Mouse (Mus musculus) midbrain, embryonic 14.5 days (tissue): ENCODE results near the gene Hoxc5. TPM values are rescaled to one million over a fixed set of nuclear protein-coding genes. Genes with fewer than 3 reads are reported as not detected.

Source experiments
- ATAC-seq: fragments of 200-750 bp; cut with Nextera tagmentation; 2 replicates; pipeline ENCODE4 v1.8.0; 2017; ENCODE audit warnings: moderate number of reproducible peaks, moderate library complexity; ENCODE audit not compliant: low FRiP score, low TSS enrichment
- DNase-seq: peaks from one replicate; pipeline ENCODE4 v3.0.0-alpha.2; 2015
- H3K27ac ChIP-seq: fragments of 300-500 bp; sonication (generic); replicated peaks from 2 replicates; pipeline ENCODE4 v1.5.1; 2014; ENCODE audit warnings: mild to moderate bottlenecking, low read depth, low read length, moderate library complexity
- H3K27me3 ChIP-seq: fragments of 300-500 bp; sonication (generic); 2 replicates; pipeline ENCODE4 v1.6.1; 2014; ENCODE audit warnings: low read length, control low read depth, mixed read lengths; ENCODE audit not compliant: control insufficient read depth, insufficient read depth
- H3K36me3 ChIP-seq: fragments of 300-500 bp; sonication (generic); 2 replicates; pipeline ENCODE4 v1.6.1; 2014; ENCODE audit warnings: low read length, control low read depth; ENCODE audit not compliant: control insufficient read depth, insufficient read depth
- H3K4me1 ChIP-seq: fragments of 300-500 bp; sonication (generic); 2 replicates; pipeline ENCODE4 v1.6.1; 2014; ENCODE audit warnings: mild to moderate bottlenecking, antibody characterized with exemption, low read length, control low read depth; ENCODE audit not compliant: control insufficient read depth, insufficient read depth
- H3K4me2 ChIP-seq: fragments of 300-500 bp; sonication (generic); 2 replicates; pipeline ENCODE4 v1.6.1; 2014; ENCODE audit warnings: mild to moderate bottlenecking, low read length, moderate library complexity
- H3K4me3 ChIP-seq: fragments of 300-500 bp; sonication (generic); replicated peaks from 2 replicates; pipeline ENCODE4 v1.5.1; 2014; ENCODE audit warnings: low read depth, low read length
- H3K9ac ChIP-seq: fragments of 300-500 bp; sonication (generic); replicated peaks from 2 replicates; pipeline ENCODE4 v1.6.1; 2014; ENCODE audit warnings: mild to moderate bottlenecking, low read length, moderate library complexity
- H3K9me3 ChIP-seq: fragments of 300-500 bp; sonication (generic); 2 replicates; pipeline ENCODE4 v1.6.1; 2016; ENCODE audit warnings: low read length, control low read depth, mixed read lengths; ENCODE audit not compliant: control insufficient read depth
- WGBS: fragments of 180-500 bp; shearing (Covaris S2); extraction: QIAGEN DNeasy Blood & Tissue Kit; methylation state at CpG from one replicate; pipeline ENCODE4 v1.1.7; 2014; 5-methylcytosine and 5-hydroxymethylcytosine counted together
- polyA plus RNA-seq: library from polyadenylated mRNA; unstranded; fragments of >200 nt; fragmentation: Nextera tagmentation; extraction: Ambion mirVana; gene quantifications from 2 replicates; pipeline ENCODE4 v1.2.1, GENCODE M21; 2014

Hoxc5 gene
- polyA plus RNA-seq, 1 experiment from 2014 or later = 0.12 TPM

DNA sequence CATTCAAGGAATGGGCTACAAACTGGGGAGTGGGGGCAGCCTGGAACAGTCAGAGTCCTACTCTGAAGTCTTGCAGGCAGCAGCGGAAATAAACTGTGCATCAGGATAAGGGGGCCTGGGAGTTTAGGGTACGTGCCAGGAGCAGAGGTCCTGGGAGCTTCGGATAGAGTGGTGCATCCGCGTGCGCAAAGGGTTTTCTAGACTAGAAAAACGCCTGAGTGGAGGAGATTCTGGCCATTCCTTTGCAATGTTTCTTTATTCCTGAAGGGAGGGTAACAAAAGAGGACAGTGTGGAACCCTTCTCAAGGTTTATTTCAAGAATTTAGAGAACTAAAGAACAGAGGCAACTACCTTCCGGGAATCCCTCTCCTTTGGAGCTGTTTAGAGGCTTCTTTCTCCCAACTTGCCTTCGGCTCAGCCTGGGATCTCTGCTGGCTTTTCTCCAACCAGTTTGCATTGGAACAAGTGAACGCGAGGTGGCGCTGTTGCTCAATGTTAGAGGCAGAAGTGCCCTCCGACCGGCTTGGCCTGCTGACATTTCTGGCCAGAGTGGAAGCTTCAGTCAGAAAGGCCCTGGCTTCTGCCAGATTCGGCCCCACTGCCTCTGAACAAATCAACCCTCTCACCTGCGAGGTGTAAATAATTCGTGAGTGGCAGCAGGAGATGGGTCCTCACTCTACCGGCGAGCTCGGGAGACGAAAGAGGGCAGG is 20.0 kb downstream of the Hoxc5 start:
- no peak overlapping the region for H3K27ac ChIP-seq
- 2% methylated on average over 21 of the region's 21 CpGs for WGBS
- peak; percentile 97 for DNase-seq
- no peaks in the 10 kb centered on the region for H3K4me1 ChIP-seq
- H3K36me3 ChIP-seq = no peaks in the 10 kb centered on the region
- no peak overlapping the region for H3K9ac ChIP-seq
- H3K4me3 ChIP-seq = no peak overlapping the region
- H3K4me2 ChIP-seq = no peak overlapping the region
- peaks cover 97% of the 10 kb centered on the region for H3K27me3 ChIP-seq
- peak; percentile 27; the same call in 1 of the 2 replicates for ATAC-seq
- H3K9me3 ChIP-seq = no peaks in the 10 kb centered on the region

DNA sequence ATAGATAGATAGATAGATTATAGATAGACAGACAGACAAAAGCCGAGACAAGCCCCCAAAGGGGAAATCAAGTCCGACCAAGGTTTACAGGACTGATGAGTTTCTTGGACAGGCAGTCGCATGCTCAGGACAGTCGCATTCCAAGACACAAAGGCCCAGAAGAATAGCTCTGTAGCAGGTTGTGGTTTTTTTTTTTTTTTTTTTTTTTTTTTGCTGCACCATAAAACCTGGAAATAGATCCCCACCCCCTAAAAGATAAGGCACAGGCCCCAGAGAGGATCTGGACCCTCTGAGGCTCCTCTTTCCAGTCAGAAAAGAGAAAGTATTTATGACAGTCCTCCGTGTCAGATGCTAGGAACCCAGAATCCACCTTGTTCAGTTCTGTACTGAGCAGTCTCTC is 20.8 kb downstream of the Hoxc5 start:
- DNase-seq = no peak
- H3K4me1 ChIP-seq = no peaks in the 10 kb centered on the region
- WGBS = 19% methylated on average over 5 of the region's 5 CpGs
- no peak for ATAC-seq
- no peaks in the 10 kb centered on the region for H3K9me3 ChIP-seq
- H3K4me2 ChIP-seq = no peak overlapping the region
- no peaks in the 10 kb centered on the region for H3K36me3 ChIP-seq
- H3K4me3 ChIP-seq = no peak overlapping the region
- no peak overlapping the region for H3K9ac ChIP-seq
- H3K27me3 ChIP-seq = peaks cover 97% of the 10 kb centered on the region
- H3K27ac ChIP-seq = no peak overlapping the region

DNA sequence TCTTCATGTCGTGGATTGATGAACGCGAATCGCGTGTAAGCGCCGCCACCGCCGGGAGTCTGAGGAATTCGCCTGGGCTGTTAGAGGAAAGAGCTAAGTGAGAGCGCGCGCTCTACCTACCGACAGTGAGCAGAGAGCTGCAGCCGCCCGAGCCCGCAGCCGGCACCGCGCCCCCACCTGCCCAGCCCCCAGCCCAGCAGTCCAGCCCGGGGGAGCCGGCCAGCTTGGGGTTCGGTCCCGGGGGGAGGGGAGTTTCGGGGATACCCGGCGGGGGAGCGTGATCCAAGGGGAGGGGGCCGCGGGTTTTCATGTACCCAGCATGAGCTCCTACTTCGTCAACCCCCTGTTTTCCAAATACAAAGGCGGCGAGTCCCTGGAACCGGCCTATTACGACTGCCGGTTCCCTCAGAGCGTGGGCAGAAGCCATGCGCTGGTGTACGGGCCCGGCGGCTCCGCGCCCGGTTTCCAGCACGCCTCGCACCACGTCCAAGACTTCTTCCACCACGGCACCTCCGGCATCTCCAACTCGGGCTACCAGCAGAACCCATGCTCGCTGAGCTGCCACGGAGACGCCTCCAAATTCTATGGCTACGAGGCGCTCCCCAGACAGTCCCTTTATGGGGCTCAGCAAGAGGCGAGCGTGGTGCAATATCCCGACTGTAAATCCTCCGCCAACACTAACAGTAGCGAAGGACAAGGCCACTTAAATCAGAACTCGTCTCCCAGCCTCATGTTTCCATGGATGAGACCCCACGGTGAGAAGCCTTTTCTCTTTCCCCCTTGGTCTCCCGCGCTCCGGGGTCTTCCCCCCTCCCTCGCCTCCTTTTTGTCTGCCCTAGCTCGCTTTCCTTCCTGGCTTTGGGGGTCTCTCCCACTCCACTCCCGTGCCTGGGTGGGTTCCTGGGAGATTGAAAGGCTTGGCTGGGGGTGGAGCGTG is 23.5 kb downstream of the Hoxc5 start, which contains the start of gene Hoxc8:
TSS of gene Hoxc8 (plus strand) at position 147 of the 937 bp plus-strand sequence.
- Histone ChIP-seq H3K4me2 (no peak within 1 kb of the TSS), H3K27ac (no peak within 1 kb of the TSS), H3K4me3 (no peak within 1 kb of the TSS), H3K27me3 (peaks cover 96% of the 10 kb centered on the region), H3K9me3 (no peaks in the 10 kb centered on the region), H3K9ac (no peak within 1 kb of the TSS), H3K4me1 (no peaks in the 10 kb centered on the region), H3K36me3 (no peaks in the 10 kb centered on the region)
- under 1% methylated on average over 69 of the region's 69 CpGs for WGBS
- DNase-seq = peak; percentile 47
- no peak for ATAC-seq

DNA sequence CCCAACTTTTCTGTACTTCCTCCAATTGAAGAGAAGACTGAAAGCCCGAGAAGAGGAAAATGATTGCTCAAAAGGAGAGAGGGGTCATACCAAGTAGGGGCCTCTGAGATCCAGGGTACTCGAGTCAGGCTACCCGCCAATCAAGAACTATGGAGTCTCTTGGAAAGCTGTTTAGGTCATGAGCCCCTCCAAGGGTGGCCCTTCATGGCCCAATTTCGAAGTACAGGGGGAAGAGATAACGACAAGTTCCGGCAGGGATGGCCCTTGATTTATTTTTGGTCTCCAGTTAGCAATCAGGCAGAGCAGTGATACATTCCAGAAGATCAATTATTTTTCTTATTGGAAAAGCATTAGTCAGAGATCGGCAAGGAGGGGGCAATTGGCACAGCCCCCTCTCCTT is 24.5 kb downstream of the Hoxc5 start:
- Histone ChIP-seq H3K9me3 (no peaks in the 10 kb centered on the region), H3K27ac (no peak overlapping the region), H3K4me2 (no peak overlapping the region), H3K9ac (no peak overlapping the region), H3K36me3 (no peaks in the 10 kb centered on the region), H3K4me3 (no peak overlapping the region), H3K27me3 (peaks cover 96% of the 10 kb centered on the region), H3K4me1 (no peaks in the 10 kb centered on the region)
- 1% methylated on average over 7 of the region's 7 CpGs for WGBS
- DNase-seq (no peak), ATAC-seq (no peak)

DNA sequence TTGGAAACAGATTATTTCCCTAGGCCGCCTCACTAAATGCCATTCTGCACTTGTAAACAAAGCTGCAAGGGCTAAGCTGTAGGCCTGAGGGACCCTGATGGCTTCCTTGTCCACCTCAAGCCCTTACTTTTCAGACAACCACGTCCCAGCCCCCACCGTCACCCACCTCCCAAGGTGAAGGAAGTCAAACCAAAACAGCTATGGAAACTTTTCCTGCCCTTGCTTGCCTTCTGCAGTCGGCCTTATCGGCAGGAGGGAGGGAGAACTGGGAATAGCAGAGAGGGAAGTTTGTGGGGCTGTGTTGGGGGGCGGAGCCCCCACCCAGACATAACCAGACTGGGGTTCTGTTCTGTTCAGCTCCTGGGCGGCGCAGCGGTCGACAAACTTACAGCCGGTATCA is 25.0 kb downstream of the Hoxc5 start:
- Histone ChIP-seq H3K36me3 (no peaks in the 10 kb centered on the region), H3K4me3 (no peak overlapping the region), H3K9ac (no peak overlapping the region), H3K4me1 (no peaks in the 10 kb centered on the region), H3K27ac (no peak overlapping the region), H3K9me3 (no peaks in the 10 kb centered on the region), H3K27me3 (peaks cover 96% of the 10 kb centered on the region), H3K4me2 (no peak overlapping the region)
- no peak for ATAC-seq
- no peak for DNase-seq
- under 1% methylated on average over 11 of the region's 11 CpGs for WGBS

DNA sequence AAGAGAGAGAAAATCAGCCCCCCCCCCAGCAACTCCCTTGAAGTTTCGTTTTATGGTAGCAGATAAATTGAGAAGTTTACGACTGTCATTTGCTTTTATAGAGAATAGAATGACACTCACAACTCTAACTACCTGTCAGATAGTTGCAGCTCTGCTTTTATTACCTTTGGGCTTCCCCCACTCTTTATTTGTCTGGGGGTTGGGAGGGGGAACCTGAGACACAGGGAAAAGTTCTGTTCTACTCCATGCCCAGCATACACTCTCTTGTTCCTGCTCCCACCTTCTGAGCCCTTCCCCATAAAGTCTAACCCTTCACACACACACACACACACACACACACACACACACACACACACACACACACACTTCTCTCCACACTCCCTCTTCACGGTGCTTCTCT is 25.6 kb downstream of the Hoxc5 start:
- WGBS = 5% methylated on average over 3 of the region's 3 CpGs
- Histone ChIP-seq H3K9ac (no peak overlapping the region), H3K4me1 (no peaks in the 10 kb centered on the region), H3K27ac (no peak overlapping the region), H3K36me3 (no peaks in the 10 kb centered on the region), H3K4me3 (no peak overlapping the region), H3K27me3 (peaks cover 96% of the 10 kb centered on the region), H3K4me2 (no peak overlapping the region), H3K9me3 (no peaks in the 10 kb centered on the region)
- DNase-seq (no peak), ATAC-seq (no peak)

DNA sequence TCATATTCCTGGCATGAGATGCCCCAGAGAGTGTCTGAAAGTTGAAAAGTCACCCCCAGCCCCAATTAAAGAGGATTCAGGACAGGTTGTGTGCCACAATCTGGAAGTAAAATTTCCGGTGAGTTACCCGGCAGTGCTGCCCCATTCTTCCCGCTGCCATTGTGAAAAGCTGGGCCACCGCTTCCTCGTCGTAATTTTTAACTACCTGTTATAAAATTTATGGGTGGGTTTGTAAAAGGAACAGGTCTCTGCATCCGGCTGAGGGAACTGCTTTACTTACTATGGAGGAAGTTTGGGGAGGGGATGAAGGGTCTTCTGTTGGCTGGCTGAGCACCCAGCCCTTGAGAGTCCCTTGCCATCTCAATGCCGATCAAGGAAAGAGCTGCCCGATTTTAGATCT is 29.3 kb downstream of the Hoxc5 start:
- no peak overlapping the region for H3K4me2 ChIP-seq
- DNase-seq (no peak), ATAC-seq (no peak)
- WGBS = 1% methylated on average over 9 of the region's 9 CpGs
- H3K4me3 ChIP-seq = no peak overlapping the region
- no peaks in the 10 kb centered on the region for H3K9me3 ChIP-seq
- H3K27ac ChIP-seq = no peak overlapping the region
- no peaks in the 10 kb centered on the region for H3K36me3 ChIP-seq
- H3K9ac ChIP-seq = no peak overlapping the region
- H3K4me1 ChIP-seq = no peaks in the 10 kb centered on the region
- H3K27me3 ChIP-seq = peaks cover 97% of the 10 kb centered on the region

DNA sequence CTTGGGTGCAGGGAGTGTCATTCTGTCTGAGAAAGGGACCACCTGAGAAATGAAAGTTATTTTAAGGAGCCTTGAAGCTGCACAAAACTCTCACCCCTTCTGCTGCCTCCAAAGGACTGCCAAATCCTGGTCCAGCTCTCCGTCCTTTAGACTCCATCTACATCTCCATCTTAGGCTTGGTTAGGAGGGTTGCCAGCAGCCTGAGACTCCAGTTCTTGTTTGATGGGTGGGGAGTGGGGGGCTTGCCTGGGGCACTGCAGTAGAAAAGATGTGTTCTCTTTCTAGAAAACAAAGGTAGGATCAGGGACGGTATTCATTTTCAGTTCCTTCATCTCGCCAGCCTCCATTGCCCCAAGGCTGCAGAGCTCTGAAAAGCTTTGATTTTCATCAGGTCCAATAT is 30.2 kb downstream of the Hoxc5 start:
- DNase-seq (no peak), ATAC-seq (no peak)
- Histone ChIP-seq H3K27ac (no peak overlapping the region), H3K4me1 (no peaks in the 10 kb centered on the region), H3K9ac (no peak overlapping the region), H3K4me3 (no peak overlapping the region), H3K9me3 (no peaks in the 10 kb centered on the region), H3K27me3 (peaks cover 97% of the 10 kb centered on the region), H3K36me3 (no peaks in the 10 kb centered on the region), H3K4me2 (no peak overlapping the region)
- 0% methylated on average over 3 of the region's 3 CpGs for WGBS
